Mouse (Mus musculus): ENCODE results near the gene Mobp. TPM values are rescaled to one million over a fixed set of nuclear protein-coding genes. Genes with fewer than 3 reads are reported as not detected.

Mobp gene
- polyA plus RNA-seq, 1 experiment from 2014 or later, result not detected

DNA sequence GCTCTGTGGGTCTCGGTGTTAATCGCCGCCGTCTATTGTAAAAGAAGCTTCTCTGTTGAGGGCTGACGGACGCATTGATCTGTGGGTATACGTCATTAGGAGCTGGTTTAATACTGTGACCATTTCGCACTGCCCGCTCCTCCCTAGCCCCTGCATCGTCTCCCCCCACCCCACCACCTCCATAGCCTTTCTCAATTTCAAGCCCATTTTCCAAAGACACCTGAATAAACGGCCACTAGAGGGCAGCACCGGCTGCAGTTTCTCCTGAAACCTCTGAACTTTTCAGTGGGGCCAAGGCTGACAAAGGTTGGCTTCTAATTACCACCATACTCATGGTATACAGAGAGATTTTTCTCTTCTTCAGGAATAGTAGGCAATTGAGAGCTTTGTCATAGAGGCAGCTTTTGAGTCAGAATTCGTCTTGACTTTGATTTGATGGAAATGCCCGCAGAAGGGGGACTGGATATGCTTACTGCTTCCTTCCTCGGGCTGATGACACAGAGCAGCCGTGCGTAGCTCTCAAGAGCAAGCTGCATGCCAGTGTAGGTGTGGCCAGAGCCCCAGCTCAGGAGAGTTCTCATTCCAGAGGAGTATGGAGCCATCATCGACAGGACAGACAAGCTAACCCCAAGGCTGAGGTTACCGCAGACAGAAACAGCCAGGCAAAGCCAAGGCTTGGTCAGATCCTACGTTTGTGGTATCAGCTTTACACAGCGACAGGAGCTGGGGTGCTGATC, 42.0 kb downstream of the Mobp start:
- Histone ChIP-seq H3K9ac (replicated peaks; ENCODE audit: low read length) (peak overlapping the region; percentile 63; the same call in 1 of the 2 replicates), H3K27ac (replicated peaks; ENCODE audit: low read depth, low read length) (peak overlapping the region; percentile 88), H3K36me3 (ENCODE audit: control insufficient read depth, insufficient read depth, low read length) (no peaks in the 10 kb centered on the region), H3K4me1 (ENCODE audit: control insufficient read depth, insufficient read depth, low read length) (0 out of 2 replicates have a peak, but pooled peaks cover 3% of the 10 kb centered on the region), H3K27me3 (ENCODE audit: control insufficient read depth, insufficient read depth, low read length) (no peaks in the 10 kb centered on the region), H3K4me3 (replicated peaks; ENCODE audit: low read depth, low read length) (peak overlapping the region; percentile 30), H3K4me2 (ENCODE audit: low read length) (peak overlapping the region; percentile 57), H3K9me3 (ENCODE audit: control insufficient read depth, low read length) (no peaks in the 10 kb centered on the region)
- ATAC-seq (ENCODE audit: low FRiP score, low TSS enrichment) (peak; percentile 84; the same call in 1 of the 2 replicates), DNase-seq (peak; percentile 98)
- 25% methylated on average over 21 of the region's 21 CpGs for WGBS

DNA sequence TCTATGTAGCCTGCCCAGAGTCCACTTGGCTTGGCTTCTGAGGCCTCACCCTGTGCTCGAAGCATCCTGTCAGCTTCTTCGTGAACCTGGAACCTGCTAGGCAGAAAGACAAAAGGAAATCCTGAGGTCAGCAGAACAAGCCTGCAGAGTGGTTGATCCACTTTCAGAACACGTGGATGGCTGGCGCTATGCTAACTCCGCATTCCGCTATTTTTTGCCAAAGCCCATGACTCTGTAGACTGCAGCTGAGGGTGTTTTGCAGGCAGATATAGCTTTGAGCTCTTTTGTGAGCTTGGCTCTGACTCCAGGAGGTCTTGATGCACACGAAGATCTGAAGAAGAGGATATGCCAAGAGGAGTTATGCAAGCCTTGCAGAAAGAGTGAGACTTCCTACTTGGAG, 43.2 kb downstream of the Mobp start:
- Histone ChIP-seq H3K36me3 (ENCODE audit: control insufficient read depth, insufficient read depth, low read length) (no peaks in the 10 kb centered on the region), H3K4me3 (replicated peaks; ENCODE audit: low read depth, low read length) (no peak overlapping the region), H3K4me2 (ENCODE audit: low read length) (no peak overlapping the region), H3K9me3 (ENCODE audit: control insufficient read depth, low read length) (no peaks in the 10 kb centered on the region), H3K9ac (replicated peaks; ENCODE audit: low read length) (no peak overlapping the region), H3K27ac (replicated peaks; ENCODE audit: low read depth, low read length) (no peak overlapping the region), H3K27me3 (ENCODE audit: control insufficient read depth, insufficient read depth, low read length) (no peaks in the 10 kb centered on the region), H3K4me1 (ENCODE audit: control insufficient read depth, insufficient read depth, low read length) (0 out of 2 replicates have a peak, but pooled peaks cover 3% of the 10 kb centered on the region)
- WGBS, result 75% methylated on average over 7 of the region's 7 CpGs
- no peak for DNase-seq
- ATAC-seq (ENCODE audit: low FRiP score, low TSS enrichment), result no peak

GRCm38 (mm10) chr9:120200873-120201272, 51.4 kb downstream of the Mobp start:
- H3K4me1 ChIP-seq (ENCODE audit: control insufficient read depth, insufficient read depth, low read length), result no peaks in the 10 kb centered on the region
- H3K9ac ChIP-seq (replicated peaks; ENCODE audit: low read length), result no peak overlapping the region
- WGBS, result 67% methylated on average over 4 of the region's 4 CpGs
- no peak for DNase-seq
- no peak for ATAC-seq (ENCODE audit: low FRiP score, low TSS enrichment)
- H3K9me3 ChIP-seq (ENCODE audit: control insufficient read depth, low read length), result no peaks in the 10 kb centered on the region
- H3K27me3 ChIP-seq (ENCODE audit: control insufficient read depth, insufficient read depth, low read length), result no peaks in the 10 kb centered on the region
- H3K27ac ChIP-seq (replicated peaks; ENCODE audit: low read depth, low read length), result no peak overlapping the region
- no peaks in the 10 kb centered on the region for H3K36me3 ChIP-seq (ENCODE audit: control insufficient read depth, insufficient read depth, low read length)
- no peak overlapping the region for H3K4me3 ChIP-seq (replicated peaks; ENCODE audit: low read depth, low read length)
- no peak overlapping the region for H3K4me2 ChIP-seq (ENCODE audit: low read length)

DNA sequence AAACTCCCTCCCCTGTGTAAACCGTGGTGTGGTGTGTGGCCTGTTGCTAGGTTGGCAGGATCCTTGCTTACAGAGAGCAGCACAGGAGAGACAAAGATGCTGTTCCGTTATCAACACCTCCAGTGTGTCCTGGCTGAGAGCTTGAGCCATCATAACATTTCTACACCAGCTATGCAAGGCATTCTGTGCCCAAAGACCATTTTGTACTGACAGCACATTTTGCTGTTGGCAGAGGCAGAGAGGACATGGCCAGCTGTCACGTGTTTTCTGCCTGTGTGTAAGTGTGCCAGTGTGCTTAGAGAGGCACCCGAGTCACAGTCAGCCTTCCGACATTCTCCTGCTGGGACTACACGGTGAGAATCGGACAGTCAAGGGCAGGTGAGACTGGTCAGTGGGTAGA, 52.2 kb downstream of the Mobp start:
- 87% methylated on average over 7 of the region's 7 CpGs for WGBS
- ATAC-seq (ENCODE audit: low FRiP score, low TSS enrichment), result no peak
- Histone ChIP-seq H3K9ac (replicated peaks; ENCODE audit: low read length) (no peak overlapping the region), H3K4me1 (ENCODE audit: control insufficient read depth, insufficient read depth, low read length) (no peaks in the 10 kb centered on the region), H3K36me3 (ENCODE audit: control insufficient read depth, insufficient read depth, low read length) (no peaks in the 10 kb centered on the region), H3K9me3 (ENCODE audit: control insufficient read depth, low read length) (no peaks in the 10 kb centered on the region), H3K27me3 (ENCODE audit: control insufficient read depth, insufficient read depth, low read length) (no peaks in the 10 kb centered on the region), H3K4me3 (replicated peaks; ENCODE audit: low read depth, low read length) (no peak overlapping the region), H3K4me2 (ENCODE audit: low read length) (no peak overlapping the region), H3K27ac (replicated peaks; ENCODE audit: low read depth, low read length) (no peak overlapping the region)
- DNase-seq, result no peak

GRCm38 (mm10) chr9:120202683-120203082, 53.2 kb downstream of the Mobp start:
- DNase-seq, result peak; percentile 46
- 33% methylated on average over 12 of the region's 12 CpGs for WGBS
- no peak overlapping the region for H3K4me3 ChIP-seq (replicated peaks; ENCODE audit: low read depth, low read length)
- H3K9me3 ChIP-seq (ENCODE audit: control insufficient read depth, low read length), result no peaks in the 10 kb centered on the region
- no peaks in the 10 kb centered on the region for H3K4me1 ChIP-seq (ENCODE audit: control insufficient read depth, insufficient read depth, low read length)
- no peaks in the 10 kb centered on the region for H3K36me3 ChIP-seq (ENCODE audit: control insufficient read depth, insufficient read depth, low read length)
- H3K9ac ChIP-seq (replicated peaks; ENCODE audit: low read length), result no peak overlapping the region
- H3K27me3 ChIP-seq (ENCODE audit: control insufficient read depth, insufficient read depth, low read length), result no peaks in the 10 kb centered on the region
- ATAC-seq (ENCODE audit: low FRiP score, low TSS enrichment), result no peak
- no peak overlapping the region for H3K4me2 ChIP-seq (ENCODE audit: low read length)
- H3K27ac ChIP-seq (replicated peaks; ENCODE audit: low read depth, low read length), result no peak overlapping the region

DNA sequence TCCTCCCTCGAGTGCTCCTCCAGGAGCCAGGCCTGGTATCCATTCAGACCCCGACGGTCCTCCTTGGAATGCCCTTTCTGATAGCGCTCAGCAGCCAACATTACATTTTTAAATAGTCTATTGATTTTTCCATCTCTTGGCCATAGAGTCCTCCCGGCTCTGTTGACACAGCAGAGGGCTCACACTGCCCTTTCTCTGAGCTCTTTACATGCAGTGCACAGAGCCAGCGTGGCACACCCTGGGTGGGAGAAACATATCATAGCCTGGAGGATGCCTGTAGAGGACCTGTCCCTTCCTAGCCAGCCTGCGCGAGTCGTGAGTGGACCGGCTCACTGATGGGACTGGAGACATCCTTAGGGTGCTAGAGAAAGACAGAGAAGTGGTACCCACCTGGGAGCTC, 54.4 kb downstream of the Mobp start:
- H3K36me3 ChIP-seq (ENCODE audit: control insufficient read depth, insufficient read depth, low read length), result no peaks in the 10 kb centered on the region
- 80% methylated on average over 10 of the region's 10 CpGs for WGBS
- H3K9me3 ChIP-seq (ENCODE audit: control insufficient read depth, low read length), result no peaks in the 10 kb centered on the region
- DNase-seq (no peak), ATAC-seq (ENCODE audit: low FRiP score, low TSS enrichment) (no peak)
- no peaks in the 10 kb centered on the region for H3K4me1 ChIP-seq (ENCODE audit: control insufficient read depth, insufficient read depth, low read length)
- H3K27ac ChIP-seq (replicated peaks; ENCODE audit: low read depth, low read length), result 0 out of 2 replicates have a peak overlapping the region, but pooled peaks have one; percentile 8
- no peaks in the 10 kb centered on the region for H3K27me3 ChIP-seq (ENCODE audit: control insufficient read depth, insufficient read depth, low read length)
- H3K4me3 ChIP-seq (replicated peaks; ENCODE audit: low read depth, low read length), result no peak overlapping the region
- H3K9ac ChIP-seq (replicated peaks; ENCODE audit: low read length), result no peak overlapping the region
- no peak overlapping the region for H3K4me2 ChIP-seq (ENCODE audit: low read length)

DNA sequence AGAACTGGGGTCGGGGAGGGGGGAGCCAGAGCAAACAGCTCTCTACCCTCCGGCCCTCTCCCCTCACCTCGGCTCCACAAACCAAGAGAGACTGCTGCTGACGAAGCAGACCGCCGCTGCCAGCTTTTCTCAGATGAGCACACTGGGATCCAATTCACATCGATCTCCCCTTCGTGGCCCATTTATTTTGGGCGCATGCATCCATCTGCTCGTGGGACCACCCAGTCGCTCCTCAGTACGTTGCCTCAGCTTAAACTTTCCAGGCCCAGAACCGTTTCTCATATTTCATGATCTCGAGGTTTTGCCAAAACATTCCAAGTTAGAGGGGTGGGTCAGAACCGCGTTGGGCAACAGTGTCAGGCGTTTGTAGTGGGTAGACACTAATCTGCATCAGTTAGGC, 57.4 kb downstream of the Mobp start:
- H3K4me3 ChIP-seq (replicated peaks; ENCODE audit: low read depth, low read length), result no peak overlapping the region
- DNase-seq (no peak), ATAC-seq (ENCODE audit: low FRiP score, low TSS enrichment) (no peak)
- no peaks in the 10 kb centered on the region for H3K4me1 ChIP-seq (ENCODE audit: control insufficient read depth, insufficient read depth, low read length)
- no peak overlapping the region for H3K4me2 ChIP-seq (ENCODE audit: low read length)
- H3K9ac ChIP-seq (replicated peaks; ENCODE audit: low read length), result no peak overlapping the region
- H3K27me3 ChIP-seq (ENCODE audit: control insufficient read depth, insufficient read depth, low read length), result no peaks in the 10 kb centered on the region
- H3K36me3 ChIP-seq (ENCODE audit: control insufficient read depth, insufficient read depth, low read length), result no peaks in the 10 kb centered on the region
- H3K9me3 ChIP-seq (ENCODE audit: control insufficient read depth, low read length), result no peaks in the 10 kb centered on the region
- no peak overlapping the region for H3K27ac ChIP-seq (replicated peaks; ENCODE audit: low read depth, low read length)
- 84% methylated on average over 17 of the region's 17 CpGs for WGBS

- ATAC-seq (ENCODE audit: low FRiP score, low TSS enrichment) (no peak), DNase-seq (peak; percentile 60)
- Histone ChIP-seq H3K4me1 (ENCODE audit: control insufficient read depth, insufficient read depth, low read length) (no peaks in the 10 kb centered on the region), H3K9ac (replicated peaks; ENCODE audit: low read length) (no peak overlapping the region), H3K27ac (replicated peaks; ENCODE audit: low read depth, low read length) (no peak overlapping the region), H3K4me3 (replicated peaks; ENCODE audit: low read depth, low read length) (no peak overlapping the region), H3K4me2 (ENCODE audit: low read length) (no peak overlapping the region), H3K36me3 (ENCODE audit: control insufficient read depth, insufficient read depth, low read length) (no peaks in the 10 kb centered on the region), H3K9me3 (ENCODE audit: control insufficient read depth, low read length) (no peaks in the 10 kb centered on the region), H3K27me3 (ENCODE audit: control insufficient read depth, insufficient read depth, low read length) (no peaks in the 10 kb centered on the region)
- WGBS, result 79% methylated on average over 4 of the region's 4 CpGs
Observed at GRCm38 (mm10) chr9:120210068-120210467, 60.6 kb downstream of the Mobp start.

DNA sequence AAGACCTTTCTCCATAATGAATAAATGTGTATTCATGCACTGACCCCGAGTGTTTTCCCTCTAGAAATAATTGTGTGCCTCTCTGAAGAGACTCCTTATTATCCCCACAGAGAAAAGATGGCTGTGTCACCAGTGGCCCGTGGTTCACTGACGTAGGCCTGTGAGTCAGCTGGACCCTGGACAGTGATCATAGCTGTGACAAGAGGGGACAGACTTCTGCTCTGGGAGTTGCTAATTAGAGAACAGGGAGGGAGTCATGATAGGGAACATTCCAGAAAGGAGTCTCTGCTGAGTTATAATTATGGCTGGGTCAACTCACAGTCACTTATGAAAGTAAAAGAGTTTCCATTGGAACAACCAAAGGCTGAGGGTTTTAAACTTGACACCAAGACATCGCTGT, 61.4 kb downstream of the Mobp start:
- DNase-seq (no peak), ATAC-seq (ENCODE audit: low FRiP score, low TSS enrichment) (no peak)
- Histone ChIP-seq H3K9me3 (ENCODE audit: control insufficient read depth, low read length) (no peaks in the 10 kb centered on the region), H3K4me1 (ENCODE audit: control insufficient read depth, insufficient read depth, low read length) (no peaks in the 10 kb centered on the region), H3K27me3 (ENCODE audit: control insufficient read depth, insufficient read depth, low read length) (no peaks in the 10 kb centered on the region), H3K36me3 (ENCODE audit: control insufficient read depth, insufficient read depth, low read length) (no peaks in the 10 kb centered on the region), H3K4me3 (replicated peaks; ENCODE audit: low read depth, low read length) (no peak overlapping the region), H3K27ac (replicated peaks; ENCODE audit: low read depth, low read length) (no peak overlapping the region), H3K9ac (replicated peaks; ENCODE audit: low read length) (no peak overlapping the region), H3K4me2 (ENCODE audit: low read length) (no peak overlapping the region)
- WGBS, result 66% methylated on average over 4 of the region's 4 CpGs

Data from midbrain, embryonic 14.5 days (tissue).